Mouse (Mus musculus) thymus, postnatal 0 days (tissue): Measurements from ENCODE around the gene Olfr1212. TPM values are rescaled to one million over a fixed set of nuclear protein-coding genes. Genes with fewer than 3 reads are reported as not detected.

ENCODE experiments used
- DNase-seq: peaks from one replicate; pipeline ENCODE4 v3.0.0-alpha.2; 2015; ENCODE audit warnings: low spot score
- polyA plus RNA-seq: library from polyadenylated mRNA; unstranded; fragments of >200 nt; fragmentation: Nextera tagmentation; extraction: Ambion mirVana; gene quantifications from 2 replicates; pipeline ENCODE4 v1.2.1, GENCODE M21; 2015

Gene Olfr1212
- polyA plus RNA-seq = not detected in 2 replicates

- DNase-seq = no peak
Measured at GRCm38 (mm10) chr2:88953669-88954068, at the start of gene Olfr1212. Gene Olfr1212 (plus strand): TSS chr2:88953969.

GRCm38 (mm10) chr2:88915057-88915456, 38.7 kb upstream of the Olfr1212 start, which contains the start of gene Olfr1209:
Gene Olfr1209 (minus strand): TSS chr2:88915157.
- no peak for DNase-seq

- DNase-seq = no peak
Measured at GRCm38 (mm10) chr2:88938011-88938410, 15.8 kb upstream of the Olfr1212 start, which contains the start of gene Olfr1211. Gene Olfr1211 (minus strand): TSS chr2:88938111.

GRCm38 (mm10) chr2:88980181-88980580, 26.4 kb downstream of the Olfr1212 start, which contains the start of gene Gm13762:
Gene Gm13762 (minus strand): TSS chr2:88980281.
- no peak for DNase-seq

GRCm38 (mm10) chr2:88992553-88992952, 38.8 kb downstream of the Olfr1212 start, which contains the start of gene Olfr1214:
Gene Olfr1214 (minus strand): TSS chr2:88992653.
- DNase-seq = no peak

GRCm38 (mm10) chr2:89006873-89007272, 53.1 kb downstream of the Olfr1212 start, which contains the start of gene Olfr1215:
Gene Olfr1215 (minus strand): TSS chr2:89006973.
- no peak for DNase-seq

Other genes starting within 250 kb of the Olfr1212 start
- gene Olfr1196, start 249.4 kb upstream of the Olfr1212 start, polyA plus RNA-seq = not detected in 2 replicates
- not detected in 2 replicates for gene Olfr1197, start 221.6 kb upstream of the Olfr1212 start, polyA plus RNA-seq
- not detected in 2 replicates for gene Olfr1198, start 202.6 kb upstream of the Olfr1212 start, polyA plus RNA-seq
- not detected in 2 replicates for gene Olfr1199, start 193.5 kb upstream of the Olfr1212 start, polyA plus RNA-seq
- gene Olfr1200, start 183.5 kb upstream of the Olfr1212 start, polyA plus RNA-seq = not detected in 2 replicates
- not detected in 2 replicates for gene Olfr1201, start 160.9 kb upstream of the Olfr1212 start, polyA plus RNA-seq
- gene Olfr1202, start 139.5 kb upstream of the Olfr1212 start, polyA plus RNA-seq = not detected in 2 replicates
- gene Olfr1205, start 124.2 kb upstream of the Olfr1212 start, polyA plus RNA-seq = not detected in 2 replicates
- gene Olfr1204, start 104.7 kb upstream of the Olfr1212 start, polyA plus RNA-seq = not detected in 2 replicates
- gene Olfr1206, start 90.7 kb upstream of the Olfr1212 start, polyA plus RNA-seq = not detected in 2 replicates
- not detected in 2 replicates for gene Olfr1208, start 51.7 kb upstream of the Olfr1212 start, polyA plus RNA-seq
- gene Olfr1209, start 38.8 kb upstream of the Olfr1212 start, polyA plus RNA-seq = not detected in 2 replicates
- gene Olfr1211, start 15.9 kb upstream of the Olfr1212 start, polyA plus RNA-seq = not detected in 2 replicates
- not detected in 2 replicates for gene Gm13762, start 26.3 kb downstream of the Olfr1212 start, polyA plus RNA-seq
- gene Olfr1214, start 38.7 kb downstream of the Olfr1212 start, polyA plus RNA-seq = not detected in 2 replicates
- not detected in 2 replicates for gene Olfr1215, start 53.0 kb downstream of the Olfr1212 start, polyA plus RNA-seq
- not detected in 2 replicates for gene Olfr1216, start 64.4 kb downstream of the Olfr1212 start, polyA plus RNA-seq
- gene Olfr1217, start 78.1 kb downstream of the Olfr1212 start, polyA plus RNA-seq = not detected in 2 replicates
- not detected in 2 replicates for gene Olfr1218, start 107.2 kb downstream of the Olfr1212 start, polyA plus RNA-seq
- not detected in 2 replicates for gene Olfr1219, start 129.5 kb downstream of the Olfr1212 start, polyA plus RNA-seq
- not detected in 2 replicates for gene Olfr1220, start 152.9 kb downstream of the Olfr1212 start, polyA plus RNA-seq
- gene Olfr1221, start 163.3 kb downstream of the Olfr1212 start, polyA plus RNA-seq = not detected in 2 replicates
- gene Olfr1222, start 179.1 kb downstream of the Olfr1212 start, polyA plus RNA-seq = not detected in 2 replicates
- gene Olfr1223, start 197.6 kb downstream of the Olfr1212 start, polyA plus RNA-seq = not detected in 2 replicates
- gene Olfr1224-ps1, start 210.1 kb downstream of the Olfr1212 start, polyA plus RNA-seq = not detected in 2 replicates
- gene Olfr1225, start 220.7 kb downstream of the Olfr1212 start, polyA plus RNA-seq = not detected in 2 replicates
- not detected in 2 replicates for gene Olfr1226, start 246.1 kb downstream of the Olfr1212 start, polyA plus RNA-seq